Mouse (Mus musculus) cortical plate, adult 2 months (tissue): ENCODE data around the gene Wipf3. TPM values are rescaled to one million over a fixed set of nuclear protein-coding genes. Genes with fewer than 3 reads are reported as not detected.

ENCODE experiments used
- H3K27ac ChIP-seq: fragments of 200-500 bp; 2 replicates; pipeline ENCODE4 v1.5.1; 2012; ENCODE audit warnings: low read length, control low read depth, inconsistent platforms; ENCODE audit not compliant: insufficient read depth
- H3K4me1 ChIP-seq: fragments of 200-500 bp; 2 replicates; pipeline ENCODE4 v1.6.1; 2011; ENCODE audit warnings: low read length; ENCODE audit not compliant: control insufficient read depth, insufficient read depth
- H3K4me3 ChIP-seq: fragments of 200-500 bp; 2 replicates; pipeline ENCODE4 v1.5.1; 2011; ENCODE audit warnings: mild to moderate bottlenecking, low read length, control low read depth; ENCODE audit not compliant: insufficient read depth
- CTCF ChIP-seq: fragments of 200-500 bp; IDR thresholded peaks from 2 replicates; pipeline ENCODE4 v1.5.1; 2011; ENCODE audit warnings: mild to moderate bottlenecking, control low read depth, low read length; ENCODE audit not compliant: insufficient read depth; ENCODE audit errors: extremely low read depth
- POLR2A ChIP-seq: fragments of 200-500 bp; IDR thresholded peaks from 2 replicates; pipeline ENCODE4 v1.6.1; 2011; ENCODE audit warnings: mild to moderate bottlenecking, low read length, control low read depth; ENCODE audit not compliant: insufficient read depth; ENCODE audit errors: extremely low read depth
- polyA plus RNA-seq: library from polyadenylated mRNA; depleted of rRNA; stranded (reverse); fragments of >200 nt; gene quantifications from 2 replicates; pipeline ENCODE4 v1.2.3, GENCODE M21; 2012

Wipf3 gene
- polyA plus RNA-seq, 1 experiment = 46.6 TPM

- no peak for TF ChIP-seq POLR2A
- TF ChIP-seq CTCF = no peak
- H3K27ac ChIP-seq = no peak overlapping the region
- H3K4me3 ChIP-seq = no peak overlapping the region
- H3K4me1 ChIP-seq = peaks cover 10% of the 10 kb centered on the region
These were observed 15.9 kb downstream of the Wipf3 start for GRCm38 (mm10) chr6:54445249-54445818.

GRCm38 (mm10) chr6:54447353-54447752 is 17.9 kb downstream of the Wipf3 start:
- no peak overlapping the region for H3K27ac ChIP-seq
- TF ChIP-seq CTCF = no peak
- peaks cover 9% of the 10 kb centered on the region for H3K4me1 ChIP-seq
- H3K4me3 ChIP-seq = no peak overlapping the region

GRCm38 (mm10) chr6:54459661-54460060 is 30.3 kb downstream of the Wipf3 start:
- H3K27ac ChIP-seq = no peak overlapping the region
- TF ChIP-seq CTCF (no peak), POLR2A (no peak)
- H3K4me3 ChIP-seq = no peak overlapping the region
- peaks cover 3% of the 10 kb centered on the region; the same call in 1 of the 2 replicates for H3K4me1 ChIP-seq

- Histone ChIP-seq H3K4me3 (no peak overlapping the region), H3K27ac (no peak overlapping the region), H3K4me1 (peaks cover 3% of the 10 kb centered on the region; the same call in 1 of the 2 replicates)
- no peak for TF ChIP-seq POLR2A
- TF ChIP-seq CTCF = no peak
These were observed 30.9 kb downstream of the Wipf3 start for GRCm38 (mm10) chr6:54460172-54460914.

GRCm38 (mm10) chr6:54460915-54461671 is 31.7 kb downstream of the Wipf3 start:
- H3K4me1 ChIP-seq = peaks cover 3% of the 10 kb centered on the region; the same call in 1 of the 2 replicates
- no peak overlapping the region for H3K27ac ChIP-seq
- no peak overlapping the region for H3K4me3 ChIP-seq
- TF ChIP-seq CTCF (no peak), POLR2A (no peak)

- TF ChIP-seq POLR2A (no peak), CTCF (no peak)
- Histone ChIP-seq H3K4me3 (no peak overlapping the region), H3K4me1 (peaks cover 8% of the 10 kb centered on the region), H3K27ac (no peak overlapping the region)
These were observed 33.4 kb downstream of the Wipf3 start for GRCm38 (mm10) chr6:54462766-54463165.

- Histone ChIP-seq H3K27ac (no peak overlapping the region), H3K4me3 (no peak overlapping the region), H3K4me1 (peaks cover 11% of the 10 kb centered on the region)
- TF ChIP-seq CTCF (no peak), POLR2A (no peak)
These were observed 34.5 kb downstream of the Wipf3 start for GRCm38 (mm10) chr6:54463701-54464458.

GRCm38 (mm10) chr6:54464926-54465325 is 35.5 kb downstream of the Wipf3 start:
- H3K4me3 ChIP-seq = no peak overlapping the region
- TF ChIP-seq POLR2A (no peak), CTCF (no peak)

GRCm38 (mm10) chr6:54467371-54467770 is 38.0 kb downstream of the Wipf3 start:
- no peak overlapping the region for H3K4me3 ChIP-seq

More at GRCm38 (mm10) chr6:54464926-54465325, 35.5 kb downstream of the Wipf3 start:
- Histone ChIP-seq H3K4me1 (peaks cover 14% of the 10 kb centered on the region), H3K27ac (no peak overlapping the region)

GRCm38 (mm10) chr6:54471866-54472265 is 42.5 kb downstream of the Wipf3 start:
- no peak overlapping the region for H3K27ac ChIP-seq
- no peak overlapping the region for H3K4me3 ChIP-seq
- H3K4me1 ChIP-seq = peaks cover 20% of the 10 kb centered on the region
- TF ChIP-seq CTCF (no peak), POLR2A (no peak)

More at GRCm38 (mm10) chr6:54467371-54467770, 38.0 kb downstream of the Wipf3 start:
- no peak for TF ChIP-seq POLR2A
- TF ChIP-seq CTCF = no peak
- Histone ChIP-seq H3K4me1 (peaks cover 13% of the 10 kb centered on the region), H3K27ac (no peak overlapping the region)
